Mouse (Mus musculus) lung, postnatal 10 days (tissue): ENCODE results near the gene Snrpa1.

Experiments
- DNase-seq: peaks from one replicate; pipeline ENCODE4 v3.0.0; 2021

Snrpa1 gene

DNA sequence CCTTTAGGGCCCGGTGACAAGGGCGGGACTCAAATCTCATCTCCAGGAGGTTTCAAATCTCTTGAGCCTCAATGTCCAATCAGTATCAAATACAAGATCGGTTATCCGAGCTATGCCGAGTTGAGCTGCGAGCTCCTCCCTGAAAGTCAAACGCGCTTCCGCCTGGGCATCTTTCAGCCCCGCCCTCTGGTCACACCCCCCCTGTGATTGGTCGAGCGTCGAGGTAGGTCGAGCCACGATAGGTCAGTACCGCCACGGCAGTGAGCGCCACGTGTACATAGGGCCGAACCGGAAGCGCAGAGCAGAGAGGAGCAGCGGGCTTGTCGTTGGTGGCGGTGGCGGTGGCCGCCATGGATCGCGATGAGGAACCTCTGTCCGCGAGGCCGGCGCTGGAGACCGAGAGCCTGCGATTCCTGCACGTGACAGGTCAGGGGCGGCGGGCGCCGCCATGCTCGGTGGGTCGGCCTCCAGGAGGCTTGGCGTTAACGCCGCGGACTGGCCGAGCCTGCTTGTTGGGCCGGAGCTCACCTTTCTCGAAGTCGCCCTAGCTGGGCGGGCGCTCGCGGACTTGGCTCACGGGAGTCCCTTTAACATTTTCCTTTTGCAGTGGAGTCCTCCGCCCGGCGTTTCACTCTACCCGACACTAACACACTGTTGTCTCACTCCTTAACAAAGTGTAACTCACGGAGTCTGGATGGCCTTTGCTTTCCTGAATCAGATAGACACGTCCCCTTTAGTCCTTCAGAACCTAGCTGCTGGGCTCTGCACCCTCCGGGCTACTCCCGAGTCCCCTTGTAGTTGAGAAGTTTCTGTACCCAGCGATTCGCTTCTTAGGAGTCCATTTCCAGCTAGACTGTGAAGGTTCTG is 20.8 kb downstream of the Snrpa1 start, which contains the start of gene Selenos:
Selenos (plus strand) TSS at position 286 of the 867 bp plus-strand sequence.
- peak; percentile 98 for DNase-seq

- DNase-seq = peak; percentile 26
Observed at GRCm38 (mm10) chr7:66080231-66080613, 21.4 kb downstream of the Snrpa1 start.

DNA sequence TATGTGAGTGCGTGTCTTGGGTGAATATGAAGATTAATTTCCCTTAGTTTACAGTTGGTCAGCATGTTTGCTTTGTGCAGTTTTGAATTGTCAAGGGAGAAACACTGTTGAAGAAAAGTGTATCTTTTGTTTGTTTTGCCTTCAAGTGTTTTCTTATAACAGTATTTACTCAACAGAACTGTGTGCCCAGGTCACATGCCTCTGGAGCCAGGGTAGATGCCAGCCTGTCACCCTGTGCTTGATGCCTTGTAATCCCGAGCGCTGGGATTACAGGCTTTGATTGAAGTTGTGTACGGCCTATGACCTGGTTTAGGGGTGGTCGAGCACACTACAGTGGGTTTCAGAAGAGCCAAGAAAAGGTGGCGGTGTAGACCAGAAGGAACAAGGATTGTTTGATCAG is 25.0 kb downstream of the Snrpa1 start:
- no peak for DNase-seq

GRCm38 (mm10) chr7:66084546-66084945 is 25.7 kb downstream of the Snrpa1 start:
- no peak for DNase-seq

DNA sequence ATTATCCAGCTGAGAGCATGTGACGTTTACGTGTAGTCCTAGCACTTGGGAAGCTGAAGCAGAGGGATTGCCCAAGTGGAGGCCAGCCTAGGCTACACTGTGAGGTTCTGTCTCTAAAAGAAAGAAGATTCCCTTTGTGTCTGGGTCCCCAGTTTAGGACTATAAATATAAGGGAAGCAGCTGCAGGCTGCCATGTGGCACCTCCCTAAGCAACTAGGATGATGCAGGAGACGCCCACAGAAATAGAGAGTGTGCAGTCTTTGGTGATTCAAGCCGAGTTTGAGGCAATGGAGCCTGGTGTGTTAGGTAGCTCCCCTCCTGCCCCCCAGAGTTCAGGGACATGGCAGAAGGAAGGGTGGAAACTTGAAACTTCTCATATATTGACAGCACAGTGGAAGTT is 28.8 kb downstream of the Snrpa1 start:
- no peak for DNase-seq

GRCm38 (mm10) chr7:66088077-66088476 is 29.3 kb downstream of the Snrpa1 start:
- DNase-seq = no peak

- no peak for DNase-seq
Observed at GRCm38 (mm10) chr7:66090676-66091190, 31.9 kb downstream of the Snrpa1 start.

- no peak for DNase-seq
Observed at GRCm38 (mm10) chr7:66091553-66091952, 32.8 kb downstream of the Snrpa1 start.

- DNase-seq = no peak
Observed at GRCm38 (mm10) chr7:66092656-66093055, 33.9 kb downstream of the Snrpa1 start.

GRCm38 (mm10) chr7:66094141-66094540 is 35.3 kb downstream of the Snrpa1 start:
- DNase-seq = no peak

GRCm38 (mm10) chr7:66098803-66099202 is 40.0 kb downstream of the Snrpa1 start:
- DNase-seq = no peak

GRCm38 (mm10) chr7:66101866-66102265 is 43.1 kb downstream of the Snrpa1 start:
- DNase-seq = peak; percentile 63

DNA sequence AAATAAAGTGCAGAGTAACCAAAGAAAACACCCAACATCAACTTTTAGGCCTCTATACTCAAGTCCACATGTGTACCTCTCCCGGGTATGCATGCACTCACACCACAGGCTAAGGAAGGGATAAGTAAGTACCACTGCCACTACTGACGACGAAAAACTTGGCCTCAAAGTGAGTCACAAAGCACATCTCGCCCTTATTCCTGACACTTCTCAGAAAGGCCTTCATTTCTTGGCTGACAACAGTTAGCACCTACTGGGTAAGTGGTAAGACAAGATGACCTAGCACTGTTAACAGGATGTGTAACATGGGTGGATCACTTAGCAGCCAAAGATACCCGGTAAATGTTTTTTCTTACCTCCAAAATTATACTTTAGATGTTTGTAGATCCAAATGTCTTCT is 45.7 kb downstream of the Snrpa1 start:
- DNase-seq = no peak

GRCm38 (mm10) chr7:66105771-66106170 is 47.0 kb downstream of the Snrpa1 start:
- no peak for DNase-seq

DNA sequence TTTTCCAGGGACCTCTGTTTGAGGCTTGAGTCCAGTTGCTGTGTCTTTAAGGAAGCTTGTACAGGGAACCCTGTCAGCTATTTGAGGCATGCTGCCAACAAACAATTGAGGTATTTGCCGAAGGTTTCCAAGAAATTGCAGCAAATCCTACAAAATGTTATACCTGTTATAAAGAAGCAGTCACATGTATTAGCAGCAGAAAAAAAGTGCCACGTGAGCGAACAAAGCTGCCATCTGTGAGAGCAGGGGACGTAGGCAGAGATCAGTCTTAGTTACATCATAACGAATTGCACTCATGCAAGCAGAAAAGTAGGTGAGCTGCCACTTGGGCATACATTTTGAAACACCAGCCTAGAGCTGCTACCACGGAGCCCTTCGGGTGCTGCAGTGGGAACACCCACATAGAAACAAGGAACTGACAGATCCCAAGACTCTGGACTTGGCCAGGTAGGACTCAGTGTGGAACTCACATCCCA is 47.8 kb downstream of the Snrpa1 start:
- peak; percentile 44 for DNase-seq

DNA sequence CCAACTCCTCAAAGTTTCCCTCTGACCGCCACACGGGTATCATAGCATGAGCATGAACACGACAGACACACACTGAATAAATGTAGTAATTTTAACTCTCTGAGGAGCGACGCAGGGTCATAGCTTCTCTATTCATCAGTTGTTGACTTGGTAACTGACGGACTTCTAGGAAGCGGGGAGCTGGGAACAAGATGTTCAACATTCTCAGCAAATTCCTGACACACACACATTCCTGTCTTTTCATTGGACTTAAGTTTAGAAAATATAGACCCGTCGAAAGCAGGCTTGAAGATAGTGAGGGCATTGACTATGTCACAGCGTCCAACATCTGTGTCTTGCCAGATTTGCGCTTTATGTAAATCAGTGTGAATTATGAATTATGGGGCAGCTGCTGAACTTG is 48.4 kb downstream of the Snrpa1 start:
- DNase-seq = no peak

DNA sequence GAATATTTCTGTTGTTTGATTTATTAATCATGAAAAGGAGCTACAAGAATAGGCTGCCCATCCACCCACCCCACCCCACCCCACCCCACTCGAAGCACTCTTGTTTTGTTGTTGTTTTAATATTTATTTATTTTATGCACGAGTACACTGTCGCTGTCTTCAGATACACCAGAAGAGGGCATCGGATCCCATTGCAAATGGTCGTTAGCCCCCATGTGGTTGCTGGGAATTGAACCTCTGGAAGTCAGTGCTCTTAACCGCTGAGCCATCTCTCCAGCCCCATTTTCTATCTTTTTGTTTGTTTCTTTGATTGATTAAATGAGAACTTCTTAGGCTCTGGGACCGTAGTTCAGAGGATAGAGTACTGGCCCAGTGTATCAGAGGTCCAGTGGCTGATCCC is 49.1 kb downstream of the Snrpa1 start:
- DNase-seq = peak; percentile 60

- DNase-seq = peak; percentile 94
Observed at GRCm38 (mm10) chr7:66108961-66109854, 50.4 kb downstream of the Snrpa1 start, which contains the start of gene Chsy1. TSS of gene Chsy1 (plus strand) at chr7:66109515.

DNA sequence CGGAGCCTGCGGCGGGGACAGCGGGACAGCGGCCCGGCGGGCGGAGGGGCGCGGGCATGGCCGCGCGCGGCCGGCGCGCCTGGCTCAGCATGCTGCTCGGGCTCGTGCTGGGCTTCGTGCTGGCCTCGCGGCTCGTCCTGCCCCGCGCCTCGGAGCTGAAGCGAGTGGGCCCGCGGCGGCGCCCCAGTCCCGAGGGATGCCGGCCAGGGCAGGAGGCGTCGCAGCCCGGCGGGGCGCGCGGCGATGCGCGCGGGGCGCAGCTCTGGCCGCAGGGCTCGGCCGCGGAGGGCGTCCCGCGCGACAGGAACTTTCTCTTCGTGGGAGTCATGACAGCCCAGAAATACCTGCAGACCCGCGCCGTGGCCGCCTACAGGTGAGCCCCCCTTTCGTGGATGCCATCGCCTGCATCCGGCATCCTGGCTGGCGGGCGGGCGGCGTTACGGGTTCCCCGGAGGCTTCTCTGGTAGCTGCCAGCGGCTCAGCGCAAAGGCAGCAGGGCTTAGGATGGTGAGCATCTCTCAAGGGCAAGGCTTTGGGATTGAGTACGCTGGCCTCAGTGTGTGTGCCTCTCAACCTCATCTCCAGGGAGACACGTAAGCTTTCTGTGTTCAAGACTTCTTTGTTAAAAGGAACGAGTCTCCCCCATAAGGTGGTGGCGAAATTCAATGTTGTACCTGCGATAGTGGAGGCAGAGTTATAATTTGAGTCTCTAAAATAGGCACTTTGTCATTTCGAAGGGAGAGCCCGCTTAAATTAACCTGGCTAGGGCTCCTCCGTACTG is 51.2 kb downstream of the Snrpa1 start:
- DNase-seq = peak; percentile 37

DNA sequence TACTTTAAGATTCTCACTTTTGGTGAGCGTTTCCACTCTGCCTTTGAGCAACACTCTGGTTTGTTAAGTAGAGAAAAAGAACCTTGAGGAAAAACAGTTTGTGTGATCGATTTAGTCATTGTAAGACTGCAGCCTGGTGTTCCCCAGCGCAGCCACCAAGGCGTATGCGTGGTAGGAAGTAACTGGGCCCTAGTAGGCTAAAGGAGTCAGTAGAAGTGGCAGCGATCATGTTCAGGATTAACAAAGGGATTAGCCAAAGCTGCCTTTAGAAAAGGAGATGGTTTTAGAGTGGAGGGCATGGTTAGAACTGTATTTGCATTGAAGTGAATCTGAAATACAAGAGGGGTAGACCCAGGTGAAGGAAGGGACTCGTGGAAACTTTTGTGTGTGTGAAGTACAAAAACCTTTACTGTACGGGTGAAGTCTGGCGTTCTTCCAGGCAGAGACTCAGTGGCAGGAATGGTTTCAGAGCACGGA is 51.9 kb downstream of the Snrpa1 start:
- DNase-seq = no peak

- no peak for DNase-seq
Observed at GRCm38 (mm10) chr7:66111211-66111610, 52.4 kb downstream of the Snrpa1 start.

GRCm38 (mm10) chr7:66113561-66113960 is 54.8 kb downstream of the Snrpa1 start:
- DNase-seq = no peak
